Mouse (Mus musculus) embryonic facial prominence, embryonic 14.5 days (tissue): ENCODE results near the gene Pogk. TPM values are rescaled to one million over a fixed set of nuclear protein-coding genes. Genes with fewer than 3 reads are reported as not detected.

Experiments used
- ATAC-seq: fragments of 200-750 bp; cut with Nextera tagmentation; 2 replicates; pipeline ENCODE4 v1.8.0; 2017; ENCODE audit warnings: low read depth, moderate number of reproducible peaks, moderate TSS enrichment
- DNase-seq: peaks from one replicate; pipeline ENCODE4 v3.0.0-alpha.2; 2015; ENCODE audit warnings: low spot score
- H3K27ac ChIP-seq: fragments of 300-500 bp; sonication (generic); replicated peaks from 2 replicates; pipeline ENCODE4 v1.5.1; 2014; ENCODE audit warnings: low read depth, mild to moderate bottlenecking, low read length, moderate library complexity
- H3K27me3 ChIP-seq: fragments of 300-500 bp; sonication (generic); replicated peaks from 2 replicates; pipeline ENCODE4 v1.6.1; 2014; ENCODE audit warnings: low read length; ENCODE audit not compliant: control insufficient read depth, insufficient read depth
- H3K36me3 ChIP-seq: fragments of 300-500 bp; sonication (generic); 2 replicates; pipeline ENCODE4 v1.6.1; 2014; ENCODE audit warnings: low read length, mixed read lengths; ENCODE audit not compliant: control insufficient read depth, insufficient read depth
- H3K4me1 ChIP-seq: fragments of 300-500 bp; sonication (generic); 2 replicates; pipeline ENCODE4 v1.6.1; 2014; ENCODE audit warnings: antibody characterized with exemption, low read length; ENCODE audit not compliant: control insufficient read depth, insufficient read depth
- H3K4me2 ChIP-seq: fragments of 300-500 bp; sonication (generic); 2 replicates; pipeline ENCODE4 v1.6.1; 2014; ENCODE audit warnings: low read depth, mild to moderate bottlenecking, low read length, moderate library complexity, mixed read lengths
- H3K4me3 ChIP-seq: fragments of 300-500 bp; sonication (generic); 2 replicates; pipeline ENCODE4 v1.5.1; 2014; ENCODE audit warnings: low read depth, mild to moderate bottlenecking, low read length
- H3K9ac ChIP-seq: fragments of 300-500 bp; sonication (generic); 2 replicates; pipeline ENCODE4 v1.6.1; 2014; ENCODE audit warnings: low read depth, mild to moderate bottlenecking, low read length, moderate library complexity, mixed read lengths
- H3K9me3 ChIP-seq: fragments of 300-500 bp; sonication (generic); 2 replicates; pipeline ENCODE4 v1.6.1; 2016; ENCODE audit warnings: low read length; ENCODE audit not compliant: control insufficient read depth
- WGBS: fragments of 180-500 bp; shearing (Covaris S2); extraction: QIAGEN DNeasy Blood & Tissue Kit; methylation state at CpG from one replicate; pipeline ENCODE4 v1.1.7; 2014; 5-methylcytosine and 5-hydroxymethylcytosine counted together
- polyA plus RNA-seq: library from polyadenylated mRNA; unstranded; fragments of >200 nt; fragmentation: Nextera tagmentation; extraction: Ambion mirVana; gene quantifications from 2 replicates; pipeline ENCODE4 v1.2.1, GENCODE M21; 2014

The Pogk gene
- polyA plus RNA-seq, 1 experiment from 2014 or later, result 17.3 TPM

DNA sequence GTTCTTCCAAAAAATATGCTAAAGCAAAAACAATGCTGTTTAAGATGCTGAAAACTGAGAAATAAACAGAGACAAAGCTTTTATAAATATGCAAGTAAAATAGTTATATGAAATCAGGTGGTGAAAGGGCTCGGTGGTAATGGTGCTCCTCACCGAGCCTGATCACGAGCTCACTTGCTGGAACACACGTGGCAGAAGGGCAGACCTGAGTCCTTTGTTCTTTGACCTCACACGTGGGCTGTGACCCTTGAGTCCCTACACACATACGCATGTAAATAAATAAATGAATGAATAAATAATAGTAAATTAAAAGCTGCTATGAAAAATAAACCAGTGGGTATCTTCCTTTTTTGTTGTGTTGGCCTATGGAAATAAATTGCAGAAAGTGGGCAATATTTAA, 32.5 kb downstream of the Pogk start:
- H3K9ac ChIP-seq, result no peak overlapping the region
- WGBS, result 72% methylated on average over 6 of the region's 6 CpGs
- no peak for DNase-seq
- H3K9me3 ChIP-seq, result no peaks in the 10 kb centered on the region
- ATAC-seq, result no peak
- H3K4me1 ChIP-seq, result peaks cover 15% of the 10 kb centered on the region
- no peak overlapping the region for H3K4me2 ChIP-seq
- H3K27me3 ChIP-seq, result no peaks in the 10 kb centered on the region
- H3K4me3 ChIP-seq, result no peak overlapping the region
- no peak overlapping the region for H3K27ac ChIP-seq
- peaks cover 3% of the 10 kb centered on the region; the same call in 1 of the 2 replicates for H3K36me3 ChIP-seq

DNA sequence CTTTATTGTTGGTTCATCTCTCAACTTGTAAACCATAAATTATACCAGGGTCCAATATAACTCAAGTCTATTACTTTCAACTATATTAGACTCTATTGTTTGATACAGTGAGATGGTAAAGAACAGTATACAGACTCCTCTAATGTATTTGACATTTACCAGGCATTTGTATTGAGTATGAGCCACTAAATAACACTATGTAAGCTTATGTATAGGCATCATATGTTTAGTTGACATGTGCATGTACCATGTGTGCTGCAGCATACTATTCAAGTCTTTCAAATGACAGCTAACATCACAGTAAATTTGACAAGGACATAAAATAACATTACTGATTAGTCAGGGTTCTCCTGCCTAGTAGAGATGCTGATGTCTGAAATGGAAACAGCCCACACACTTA, 46.5 kb downstream of the Pogk start:
- ATAC-seq, result no peak
- Histone ChIP-seq H3K36me3 (no peaks in the 10 kb centered on the region), H3K4me1 (no peaks in the 10 kb centered on the region), H3K27ac (no peak overlapping the region), H3K9me3 (no peaks in the 10 kb centered on the region), H3K4me3 (no peak overlapping the region), H3K27me3 (no peaks in the 10 kb centered on the region), H3K9ac (no peak overlapping the region), H3K4me2 (no peak overlapping the region)
- DNase-seq, result no peak

DNA sequence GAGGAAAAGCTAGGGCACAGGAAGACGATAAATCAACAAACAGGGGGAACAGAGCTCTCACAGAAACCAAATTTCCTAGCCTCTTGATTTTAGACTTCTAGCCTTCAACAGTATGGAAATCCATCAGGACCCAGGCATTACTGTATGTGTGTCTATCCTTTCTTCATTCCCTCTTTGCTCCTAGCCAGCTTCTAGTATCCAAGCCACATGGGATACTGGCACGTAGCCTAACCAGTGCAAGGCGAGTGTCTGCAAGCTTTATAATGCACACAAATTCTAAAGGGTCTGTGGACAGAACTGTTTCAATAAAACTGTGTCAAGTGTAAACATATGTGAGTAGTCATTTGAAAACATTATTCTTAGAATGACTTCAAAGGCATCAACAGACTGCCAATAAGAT, 47.0 kb downstream of the Pogk start:
- Histone ChIP-seq H3K4me1 (no peaks in the 10 kb centered on the region), H3K4me3 (no peak overlapping the region), H3K4me2 (no peak overlapping the region), H3K36me3 (no peaks in the 10 kb centered on the region), H3K9me3 (no peaks in the 10 kb centered on the region), H3K27ac (no peak overlapping the region), H3K27me3 (no peaks in the 10 kb centered on the region), H3K9ac (no peak overlapping the region)
- no peak for ATAC-seq
- 60% methylated on average over 3 of the region's 3 CpGs for WGBS
- DNase-seq, result peak; percentile 34

DNA sequence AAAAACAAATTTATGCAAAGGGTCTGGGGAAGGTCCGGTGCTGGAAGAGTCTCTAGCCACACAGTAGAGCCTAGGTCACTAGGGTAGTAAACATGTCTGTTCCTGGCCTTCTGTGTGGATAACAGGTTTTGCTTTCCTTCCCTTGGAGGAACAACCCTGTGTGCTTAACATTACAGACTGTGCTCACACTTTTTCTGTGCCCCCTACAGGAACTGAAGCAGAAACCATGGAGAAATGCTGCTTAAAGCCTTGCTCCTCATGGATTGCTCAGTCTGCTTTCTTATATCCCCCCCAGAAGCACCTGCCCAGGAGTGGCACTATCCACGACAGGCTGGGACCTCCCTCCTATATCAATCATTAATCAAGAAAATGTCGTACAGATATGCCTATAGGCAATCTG, 47.8 kb downstream of the Pogk start:
- H3K4me1 ChIP-seq, result no peaks in the 10 kb centered on the region
- H3K4me2 ChIP-seq, result no peak overlapping the region
- ATAC-seq (no peak), DNase-seq (no peak)
- no peaks in the 10 kb centered on the region for H3K36me3 ChIP-seq
- H3K9me3 ChIP-seq, result no peaks in the 10 kb centered on the region
- 75% methylated on average over 3 of the region's 3 CpGs for WGBS
- no peak overlapping the region for H3K9ac ChIP-seq
- no peak overlapping the region for H3K27ac ChIP-seq
- no peaks in the 10 kb centered on the region for H3K27me3 ChIP-seq
- H3K4me3 ChIP-seq, result no peak overlapping the region

DNA sequence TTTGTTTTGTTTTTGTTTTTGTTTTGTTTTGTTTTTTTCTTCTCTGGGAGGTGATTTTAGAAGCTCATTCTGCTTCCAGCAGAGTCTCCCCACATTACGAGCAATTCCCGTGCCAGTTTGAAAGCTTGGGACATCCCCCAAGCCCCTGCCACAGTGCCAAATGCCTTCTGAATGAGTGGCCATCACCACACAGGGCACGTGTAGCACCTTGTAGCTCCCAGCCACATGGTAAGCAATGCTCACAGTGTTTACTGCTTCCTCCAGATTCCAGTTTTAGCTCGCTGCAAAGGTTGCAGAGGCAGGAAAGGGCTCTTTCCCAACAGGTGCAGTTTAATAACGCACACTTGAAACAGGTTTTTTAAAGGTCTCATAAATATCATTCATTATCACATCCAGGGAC, 48.8 kb downstream of the Pogk start:
- WGBS, result 75% methylated on average over 5 of the region's 5 CpGs
- no peak overlapping the region for H3K9ac ChIP-seq
- no peak for DNase-seq
- no peaks in the 10 kb centered on the region for H3K9me3 ChIP-seq
- no peaks in the 10 kb centered on the region for H3K27me3 ChIP-seq
- no peak for ATAC-seq
- no peak overlapping the region for H3K4me3 ChIP-seq
- no peaks in the 10 kb centered on the region for H3K36me3 ChIP-seq
- H3K4me1 ChIP-seq, result no peaks in the 10 kb centered on the region
- H3K27ac ChIP-seq, result no peak overlapping the region
- H3K4me2 ChIP-seq, result no peak overlapping the region

DNA sequence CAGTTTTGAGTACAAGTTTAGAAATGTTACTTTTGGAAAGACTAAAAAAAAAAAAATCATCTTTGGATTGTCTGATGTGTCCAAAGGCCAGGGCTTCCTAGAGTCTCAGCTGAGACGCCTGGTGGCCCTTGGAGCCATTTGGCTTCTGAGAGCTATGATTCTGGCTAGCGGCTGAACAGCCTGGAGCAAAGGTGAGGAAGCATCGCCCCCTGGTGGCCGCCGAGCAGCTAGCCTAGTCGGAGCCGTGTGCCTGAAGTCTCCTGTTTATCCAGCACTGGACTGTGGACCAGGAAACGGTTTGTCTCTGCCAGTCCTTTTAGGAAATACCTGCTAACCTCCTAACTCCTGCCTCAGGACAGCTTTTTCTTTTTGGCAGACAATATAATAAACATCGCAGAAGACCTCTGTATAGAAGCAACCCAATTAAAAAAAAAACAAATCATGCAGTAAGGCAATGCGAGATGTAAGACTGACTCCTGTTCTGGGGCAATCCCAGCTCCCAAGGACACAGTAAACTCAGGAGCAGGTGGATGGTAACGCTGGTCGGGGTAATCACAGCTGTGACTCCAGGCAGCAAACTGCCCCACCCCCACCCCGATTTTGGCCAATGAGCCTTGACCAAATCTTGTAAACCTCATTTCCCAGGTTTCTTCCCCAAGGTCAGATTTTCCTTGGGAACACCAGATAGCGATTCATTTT, 49.4 kb downstream of the Pogk start:
- DNase-seq, result peak; percentile 68
- no peak overlapping the region for H3K4me2 ChIP-seq
- no peaks in the 10 kb centered on the region for H3K4me1 ChIP-seq
- no peaks in the 10 kb centered on the region for H3K27me3 ChIP-seq
- H3K36me3 ChIP-seq, result no peaks in the 10 kb centered on the region
- no peaks in the 10 kb centered on the region for H3K9me3 ChIP-seq
- no peak overlapping the region for H3K27ac ChIP-seq
- no peak overlapping the region for H3K9ac ChIP-seq
- peak; percentile 86 for ATAC-seq
- 26% methylated on average over 14 of the region's 14 CpGs for WGBS
- H3K4me3 ChIP-seq, result no peak overlapping the region

DNA sequence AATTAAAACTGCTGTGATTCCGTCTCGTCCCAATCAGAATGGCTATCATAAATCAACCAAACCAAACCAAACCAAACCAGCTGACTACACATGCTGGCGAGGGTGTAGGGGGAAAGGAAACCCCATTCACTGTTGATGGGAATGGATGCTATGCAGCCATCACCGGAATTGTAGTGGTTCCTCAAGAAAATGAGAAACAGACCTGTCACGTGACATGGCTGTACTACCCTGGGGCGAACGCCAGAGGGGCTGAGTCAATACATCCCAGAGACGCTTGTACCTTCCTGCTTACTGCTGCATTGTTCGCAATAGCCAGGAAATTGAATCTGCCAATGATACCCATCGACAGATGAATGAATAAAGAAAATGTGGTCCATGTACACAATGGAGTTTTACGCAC, 59.9 kb downstream of the Pogk start:
- H3K9ac ChIP-seq, result no peak overlapping the region
- H3K9me3 ChIP-seq, result no peaks in the 10 kb centered on the region
- H3K4me3 ChIP-seq, result no peak overlapping the region
- ATAC-seq (0 out of 2 replicates have a peak, but pooled peaks have one; percentile 44), DNase-seq (peak; percentile 50)
- no peaks in the 10 kb centered on the region for H3K36me3 ChIP-seq
- 48% methylated on average over 11 of the region's 11 CpGs for WGBS
- no peaks in the 10 kb centered on the region for H3K27me3 ChIP-seq
- H3K27ac ChIP-seq, result no peak overlapping the region
- H3K4me2 ChIP-seq, result no peak overlapping the region
- H3K4me1 ChIP-seq, result no peaks in the 10 kb centered on the region

DNA sequence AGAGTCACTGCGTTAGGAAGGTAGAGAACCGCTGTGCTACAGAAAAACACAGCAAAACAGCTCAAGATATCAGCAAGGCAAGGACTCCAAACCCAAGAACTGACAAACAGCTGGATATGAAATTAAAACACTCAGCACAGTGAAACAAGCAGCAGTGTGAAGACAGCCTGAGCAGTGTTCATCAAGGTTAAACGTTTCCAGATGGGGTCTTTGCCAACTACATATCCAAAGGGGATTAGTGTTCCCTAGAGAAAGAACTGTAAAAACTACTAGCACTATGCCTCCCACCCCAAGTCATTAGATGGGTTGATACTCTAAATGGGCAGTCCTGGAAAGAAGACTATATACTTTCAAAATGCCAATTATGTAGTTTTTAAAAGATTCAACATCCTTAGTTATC, 60.3 kb downstream of the Pogk start:
- Histone ChIP-seq H3K9ac (no peak overlapping the region), H3K27me3 (no peaks in the 10 kb centered on the region), H3K4me2 (no peak overlapping the region), H3K9me3 (no peaks in the 10 kb centered on the region), H3K4me1 (no peaks in the 10 kb centered on the region), H3K36me3 (no peaks in the 10 kb centered on the region), H3K27ac (no peak overlapping the region), H3K4me3 (no peak overlapping the region)
- 50% methylated on average over 3 of the region's 3 CpGs for WGBS
- ATAC-seq (no peak), DNase-seq (peak; percentile 8)

DNA sequence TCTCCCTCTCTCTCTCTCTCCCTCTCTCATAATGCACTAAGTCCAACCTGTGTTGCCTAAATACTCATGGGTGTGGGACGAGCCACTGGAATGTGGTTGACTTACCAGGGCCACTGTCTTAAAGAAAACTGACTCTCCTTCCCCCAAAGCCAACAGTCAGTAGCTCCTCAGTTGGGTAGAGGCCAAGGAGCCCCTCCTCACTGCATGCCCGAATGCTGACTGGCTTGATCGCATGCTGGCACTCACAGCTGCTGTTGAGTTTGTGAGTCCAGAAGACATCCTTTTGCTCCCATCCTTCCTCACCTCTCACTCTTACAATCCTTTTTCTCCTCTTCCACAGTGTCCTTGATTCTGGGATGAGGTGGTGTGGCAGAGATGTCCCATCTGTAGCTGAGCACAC, 62.8 kb downstream of the Pogk start:
- Histone ChIP-seq H3K27ac (no peak overlapping the region), H3K4me1 (no peaks in the 10 kb centered on the region), H3K27me3 (no peaks in the 10 kb centered on the region), H3K9me3 (no peaks in the 10 kb centered on the region), H3K9ac (no peak overlapping the region), H3K36me3 (no peaks in the 10 kb centered on the region), H3K4me2 (no peak overlapping the region), H3K4me3 (no peak overlapping the region)
- no peak for DNase-seq
- ATAC-seq, result no peak
- WGBS, result 65% methylated on average over 3 of the region's 3 CpGs
